Mouse (Mus musculus): ENCODE results near the gene Macf1. TPM values are rescaled to one million over a fixed set of nuclear protein-coding genes. Genes with fewer than 3 reads are reported as not detected.

Gene Macf1
- polyA plus RNA-seq, 1 experiment, result 250 TPM

- TF ChIP-seq CTCF (IDR thresholded peaks at IDR 0.05; ENCODE audit: borderline replicate concordance, insufficient read depth, low read length), result no peak
- no peak for TF ChIP-seq POLR2A (IDR thresholded peaks at IDR 0.05; ENCODE audit: low read depth, low read length)
- H3K27ac ChIP-seq (ENCODE audit: insufficient read depth, low read length), result 0 out of 2 replicates have a peak overlapping the region, but pooled peaks have one; percentile 36
- H3K4me1 ChIP-seq (ENCODE audit: control insufficient read depth, insufficient read depth, low read length), result peaks cover 24% of the 10 kb centered on the region
- H3K4me3 ChIP-seq (ENCODE audit: insufficient read depth, low read length), result no peak overlapping the region
Observed at GRCm38 (mm10) chr4:123424050-123424449, 260.1 kb downstream of the Macf1 start.

- Histone ChIP-seq H3K4me3 (ENCODE audit: insufficient read depth, low read length) (no peak overlapping the region), H3K27ac (ENCODE audit: insufficient read depth, low read length) (peak overlapping the region; percentile 88), H3K4me1 (ENCODE audit: control insufficient read depth, insufficient read depth, low read length) (peaks cover 18% of the 10 kb centered on the region)
- no peak for TF ChIP-seq CTCF (IDR thresholded peaks at IDR 0.05; ENCODE audit: borderline replicate concordance, insufficient read depth, low read length)
- no peak for TF ChIP-seq POLR2A (IDR thresholded peaks at IDR 0.05; ENCODE audit: low read depth, low read length)
Observed at GRCm38 (mm10) chr4:123422828-123423227, 261.3 kb downstream of the Macf1 start.

GRCm38 (mm10) chr4:123418032-123418431, 266.1 kb downstream of the Macf1 start:
- TF ChIP-seq CTCF (IDR thresholded peaks at IDR 0.05; ENCODE audit: borderline replicate concordance, insufficient read depth, low read length) (no peak), POLR2A (IDR thresholded peaks at IDR 0.05; ENCODE audit: low read depth, low read length) (no peak)
- peaks cover 16% of the 10 kb centered on the region for H3K4me1 ChIP-seq (ENCODE audit: control insufficient read depth, insufficient read depth, low read length)
- H3K4me3 ChIP-seq (ENCODE audit: insufficient read depth, low read length), result no peak overlapping the region

GRCm38 (mm10) chr4:123417478-123417877, 266.7 kb downstream of the Macf1 start:
- TF ChIP-seq CTCF (IDR thresholded peaks at IDR 0.05; ENCODE audit: borderline replicate concordance, insufficient read depth, low read length) (no peak), POLR2A (IDR thresholded peaks at IDR 0.05; ENCODE audit: low read depth, low read length) (no peak)
- Histone ChIP-seq H3K27ac (ENCODE audit: insufficient read depth, low read length) (no peak overlapping the region), H3K4me1 (ENCODE audit: control insufficient read depth, insufficient read depth, low read length) (peaks cover 19% of the 10 kb centered on the region), H3K4me3 (ENCODE audit: insufficient read depth, low read length) (no peak overlapping the region)

More at GRCm38 (mm10) chr4:123418032-123418431, 266.1 kb downstream of the Macf1 start:
- no peak overlapping the region for H3K27ac ChIP-seq (ENCODE audit: insufficient read depth, low read length)

GRCm38 (mm10) chr4:123416829-123417228, 267.3 kb downstream of the Macf1 start:
- TF ChIP-seq POLR2A (IDR thresholded peaks at IDR 0.05; ENCODE audit: low read depth, low read length) (no peak), CTCF (IDR thresholded peaks at IDR 0.05; ENCODE audit: borderline replicate concordance, insufficient read depth, low read length) (no peak)
- H3K4me3 ChIP-seq (ENCODE audit: insufficient read depth, low read length), result no peak overlapping the region
- no peak overlapping the region for H3K27ac ChIP-seq (ENCODE audit: insufficient read depth, low read length)
- H3K4me1 ChIP-seq (ENCODE audit: control insufficient read depth, insufficient read depth, low read length), result peaks cover 17% of the 10 kb centered on the region

DNA sequence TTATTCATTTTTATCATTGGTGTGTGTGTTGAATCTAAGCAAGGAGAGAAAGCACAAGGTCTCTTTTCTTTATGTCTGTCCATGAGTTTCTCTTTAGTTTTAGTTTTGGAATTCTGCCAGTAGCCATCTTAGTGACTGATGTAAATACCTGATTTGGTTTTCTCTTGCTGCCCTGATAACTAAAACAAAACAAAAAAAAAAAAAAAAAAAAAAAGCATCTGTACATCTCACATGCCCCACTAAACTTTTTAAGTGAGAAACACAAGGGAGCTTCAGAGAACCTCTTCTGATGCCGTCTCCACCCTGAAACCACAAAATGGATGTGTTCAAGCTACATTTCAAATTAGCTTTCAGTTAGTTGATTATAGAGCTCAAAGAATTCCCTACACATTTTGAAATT, 268.6 kb downstream of the Macf1 start:
- TF ChIP-seq CTCF (IDR thresholded peaks at IDR 0.05; ENCODE audit: borderline replicate concordance, insufficient read depth, low read length) (no peak), POLR2A (IDR thresholded peaks at IDR 0.05; ENCODE audit: low read depth, low read length) (no peak)
- no peak overlapping the region for H3K4me3 ChIP-seq (ENCODE audit: insufficient read depth, low read length)
- H3K27ac ChIP-seq (ENCODE audit: insufficient read depth, low read length), result peak overlapping the region; percentile 16; the same call in 1 of the 2 replicates
- H3K4me1 ChIP-seq (ENCODE audit: control insufficient read depth, insufficient read depth, low read length), result peaks cover 16% of the 10 kb centered on the region

GRCm38 (mm10) chr4:123413876-123414275, 270.3 kb downstream of the Macf1 start:
- Histone ChIP-seq H3K4me1 (ENCODE audit: control insufficient read depth, insufficient read depth, low read length) (peaks cover 26% of the 10 kb centered on the region), H3K27ac (ENCODE audit: insufficient read depth, low read length) (peak overlapping the region; percentile 96), H3K4me3 (ENCODE audit: insufficient read depth, low read length) (no peak overlapping the region)
- TF ChIP-seq CTCF (IDR thresholded peaks at IDR 0.05; ENCODE audit: borderline replicate concordance, insufficient read depth, low read length), result no peak
- no peak for TF ChIP-seq POLR2A (IDR thresholded peaks at IDR 0.05; ENCODE audit: low read depth, low read length)

GRCm38 (mm10) chr4:123412981-123413380, 271.2 kb downstream of the Macf1 start:
- peaks cover 33% of the 10 kb centered on the region for H3K4me1 ChIP-seq (ENCODE audit: control insufficient read depth, insufficient read depth, low read length)
- H3K4me3 ChIP-seq (ENCODE audit: insufficient read depth, low read length), result no peak overlapping the region; the same call in 1 of the 2 replicates
- peak overlapping the region; percentile 96 for H3K27ac ChIP-seq (ENCODE audit: insufficient read depth, low read length)
- TF ChIP-seq CTCF (IDR thresholded peaks at IDR 0.05; ENCODE audit: borderline replicate concordance, insufficient read depth, low read length) (no peak), POLR2A (IDR thresholded peaks at IDR 0.05; ENCODE audit: low read depth, low read length) (no peak)

DNA sequence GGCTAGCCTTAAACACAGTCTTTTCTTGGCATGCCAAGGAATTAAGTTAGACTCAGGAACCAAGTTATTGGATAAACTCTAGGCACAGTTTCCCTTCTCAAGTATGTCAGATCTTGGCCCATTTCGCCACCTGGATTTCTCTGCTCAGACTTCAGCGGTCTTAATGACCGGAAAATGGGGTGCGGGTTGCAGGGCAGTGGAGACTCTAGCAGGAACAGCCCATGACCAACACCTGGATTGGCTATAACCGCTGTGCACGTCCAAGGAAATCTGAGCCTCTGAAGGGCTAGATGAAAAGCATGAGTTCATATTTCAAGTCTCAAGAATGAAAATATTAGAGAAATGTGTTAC, 271.7 kb downstream of the Macf1 start:
- Histone ChIP-seq H3K27ac (ENCODE audit: insufficient read depth, low read length) (peak overlapping the region; percentile 96), H3K4me3 (ENCODE audit: insufficient read depth, low read length) (peak overlapping the region; percentile 33), H3K4me1 (ENCODE audit: control insufficient read depth, insufficient read depth, low read length) (peaks cover 38% of the 10 kb centered on the region)
- no peak for TF ChIP-seq POLR2A (IDR thresholded peaks at IDR 0.05; ENCODE audit: low read depth, low read length)
- TF ChIP-seq CTCF (IDR thresholded peaks at IDR 0.05; ENCODE audit: borderline replicate concordance, insufficient read depth, low read length), result no peak

DNA sequence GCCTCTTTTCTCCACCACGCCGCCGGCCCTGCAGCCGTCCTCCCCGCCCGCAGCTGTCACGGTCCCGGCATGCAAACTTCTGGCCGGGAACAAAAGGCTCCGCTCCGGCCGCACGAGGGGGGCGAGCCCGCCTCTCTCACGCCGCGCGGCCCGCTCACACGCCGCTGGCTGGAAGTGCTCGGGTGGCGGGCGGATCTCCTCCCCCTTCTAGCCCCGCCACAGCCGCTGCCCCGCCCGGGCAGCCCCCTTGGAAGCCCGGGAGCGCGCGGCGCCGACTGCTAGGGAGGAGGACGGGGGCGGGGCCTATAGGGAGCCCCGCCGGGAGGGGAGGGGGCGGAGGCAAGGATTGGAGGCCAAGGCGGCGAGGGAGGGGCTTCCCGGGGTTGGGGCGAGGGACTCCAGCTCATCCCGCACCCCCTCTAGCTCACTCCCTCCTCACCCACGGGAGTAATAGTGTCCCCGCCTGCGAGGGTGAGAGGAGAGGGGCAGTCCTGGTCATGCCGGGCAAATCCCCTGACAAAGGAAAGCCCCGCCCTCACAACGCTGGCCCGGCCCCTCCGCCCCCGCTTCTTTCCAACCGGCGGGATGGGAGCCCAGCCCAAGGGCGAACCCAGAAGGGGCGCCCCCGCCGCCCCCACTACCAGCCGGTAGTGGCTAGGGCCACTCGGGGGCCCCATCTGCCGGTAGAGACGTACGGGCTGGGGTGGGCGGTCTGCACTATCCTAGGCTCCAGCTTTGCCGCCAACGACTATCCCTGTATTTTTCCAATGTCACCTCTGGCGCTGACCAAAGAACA, 272.2 kb downstream of the Macf1 start:
- Histone ChIP-seq H3K27ac (ENCODE audit: insufficient read depth, low read length) (peak overlapping the region; percentile 96), H3K4me3 (ENCODE audit: insufficient read depth, low read length) (peak overlapping the region; percentile 48), H3K4me1 (ENCODE audit: control insufficient read depth, insufficient read depth, low read length) (peaks cover 41% of the 10 kb centered on the region)
- TF ChIP-seq CTCF (IDR thresholded peaks at IDR 0.05; ENCODE audit: borderline replicate concordance, insufficient read depth, low read length) (no peak), POLR2A (IDR thresholded peaks at IDR 0.05; ENCODE audit: low read depth, low read length) (peak; percentile 54)

All from embryonic fibroblast, embryonic 13.5 days (primary cell).